Mouse (Mus musculus): ENCODE measurements around the gene Oaf. TPM values are rescaled to one million over a fixed set of nuclear protein-coding genes. Genes with fewer than 3 reads are reported as not detected.

Gene Oaf
- polyA plus RNA-seq (2015; fragmentation: Illumina TruSeq; extraction: RNeasy Lipid Tissue Mini Kit (QIAGEN cat#74804); ENCODE audit: insufficient read depth, low read depth, low replicate concordance), result 6.5 TPM

GRCm38 (mm10) chr9:43239712-43240593, at the start of gene Oaf:
TSS of gene Oaf (minus strand) at chr9:43239911.

GRCm38 (mm10) chr9:43210190-43210682, 29.5 kb downstream of the Oaf start, which contains the start of gene Pou2f3:
TSS of gene Pou2f3 (minus strand) at chr9:43210369.

Other genes starting within 250 kb of the Oaf start
- 19.4 TPM for gene Arhgef12, start 132.7 kb downstream of the Oaf start, polyA plus RNA-seq (2015; fragmentation: Illumina TruSeq; extraction: RNeasy Lipid Tissue Mini Kit (QIAGEN cat#74804); ENCODE audit: insufficient read depth, low read depth, low replicate concordance)
- 1.2 TPM for gene Tmem136, start 123.3 kb downstream of the Oaf start, polyA plus RNA-seq (2015; fragmentation: Illumina TruSeq; extraction: RNeasy Lipid Tissue Mini Kit (QIAGEN cat#74804); ENCODE audit: insufficient read depth, low read depth, low replicate concordance)
- not detected for gene Pou2f3, start 29.5 kb downstream of the Oaf start, polyA plus RNA-seq (2015; fragmentation: Illumina TruSeq; extraction: RNeasy Lipid Tissue Mini Kit (QIAGEN cat#74804); ENCODE audit: insufficient read depth, low read depth, low replicate concordance)
- gene Trim29, start 70.9 kb upstream of the Oaf start, polyA plus RNA-seq (2015; fragmentation: Illumina TruSeq; extraction: RNeasy Lipid Tissue Mini Kit (QIAGEN cat#74804); ENCODE audit: insufficient read depth, low read depth, low replicate concordance), result not detected

All from pancreas, adult 10 weeks (tissue).